Mouse (Mus musculus): ENCODE measurements around the gene Fli1. TPM values are rescaled to one million over a fixed set of nuclear protein-coding genes. Genes with fewer than 3 reads are reported as not detected.
A peak's percentile ranks its signal among the peaks of the same experiment; 100 is the strongest.

The Fli1 gene
- polyA plus RNA-seq, 1 experiment: 24.4 TPM

GRCm38 (mm10) chr9:32391092-32391491 lies 151.6 kb downstream of the Fli1 start:
- Histone ChIP-seq H3K4me3 (ENCODE audit: extremely low read depth, insufficient read depth, insufficient read length) (no peak overlapping the region), H3K27ac (ENCODE audit: insufficient read depth, low read length) (peak overlapping the region; percentile 95), H3K4me1 (ENCODE audit: control insufficient read depth, insufficient read depth, insufficient read length) (peaks cover 47% of the 10 kb centered on the region), H3K36me3 (ENCODE audit: control insufficient read depth, insufficient read depth, low read length) (no peaks in the 10 kb centered on the region), H3K27me3 (ENCODE audit: control insufficient read depth, insufficient read depth, low read length) (no peaks in the 10 kb centered on the region)
- TF ChIP-seq CTCF (IDR thresholded peaks at IDR 0.05; ENCODE audit: extremely low read depth, insufficient read depth, insufficient read length, insufficient replicate concordance) (no peak), POLR2A (IDR thresholded peaks at IDR 0.05; ENCODE audit: low read depth, low read length) (no peak)
- WGBS: 12% methylated on average over 5 of the region's 5 CpGs
- DNase-seq (ENCODE audit: low read depth in 1 of 2, low spot score in 2 of 2): peak; percentile 68 to 74

GRCm38 (mm10) chr9:32388120-32388519 lies 154.5 kb downstream of the Fli1 start:
- peaks cover 29% of the 10 kb centered on the region for H3K4me1 ChIP-seq (ENCODE audit: control insufficient read depth, insufficient read depth, insufficient read length)
- TF ChIP-seq CTCF (IDR thresholded peaks at IDR 0.05; ENCODE audit: extremely low read depth, insufficient read depth, insufficient read length, insufficient replicate concordance): peak; percentile 84; the same call in 1 of the 2 replicates
- TF ChIP-seq POLR2A (IDR thresholded peaks at IDR 0.05; ENCODE audit: low read depth, low read length): no peak
- H3K36me3 ChIP-seq (ENCODE audit: control insufficient read depth, insufficient read depth, low read length): no peaks in the 10 kb centered on the region
- WGBS: 90% methylated on average over 1 of the region's 1 CpGs
- no peak overlapping the region for H3K27ac ChIP-seq (ENCODE audit: insufficient read depth, low read length)
- no peaks in the 10 kb centered on the region for H3K27me3 ChIP-seq (ENCODE audit: control insufficient read depth, insufficient read depth, low read length)
- peak; percentile 50 to 56 for DNase-seq (ENCODE audit: low read depth in 1 of 2, low spot score in 2 of 2)
- H3K4me3 ChIP-seq (ENCODE audit: extremely low read depth, insufficient read depth, insufficient read length): no peak overlapping the region

GRCm38 (mm10) chr9:32384906-32385305 lies 157.8 kb downstream of the Fli1 start:
- Histone ChIP-seq H3K4me3 (ENCODE audit: extremely low read depth, insufficient read depth, insufficient read length) (no peak overlapping the region), H3K4me1 (ENCODE audit: control insufficient read depth, insufficient read depth, insufficient read length) (peaks cover 4% of the 10 kb centered on the region; the same call in 1 of the 2 replicates), H3K27ac (ENCODE audit: insufficient read depth, low read length) (no peak overlapping the region), H3K36me3 (ENCODE audit: control insufficient read depth, insufficient read depth, low read length) (no peaks in the 10 kb centered on the region), H3K27me3 (ENCODE audit: control insufficient read depth, insufficient read depth, low read length) (no peaks in the 10 kb centered on the region)
- TF ChIP-seq POLR2A (IDR thresholded peaks at IDR 0.05; ENCODE audit: low read depth, low read length): no peak
- TF ChIP-seq CTCF (IDR thresholded peaks at IDR 0.05; ENCODE audit: extremely low read depth, insufficient read depth, insufficient read length, insufficient replicate concordance): no peak
- WGBS: 81% methylated on average over 4 of the region's 4 CpGs
- no peak for DNase-seq (ENCODE audit: low read depth in 1 of 2, low spot score in 2 of 2)

- Histone ChIP-seq H3K4me3 (ENCODE audit: extremely low read depth, insufficient read depth, insufficient read length) (no peak overlapping the region), H3K27me3 (ENCODE audit: control insufficient read depth, insufficient read depth, low read length) (no peaks in the 10 kb centered on the region), H3K27ac (ENCODE audit: insufficient read depth, low read length) (no peak overlapping the region), H3K4me1 (ENCODE audit: control insufficient read depth, insufficient read depth, insufficient read length) (no peaks in the 10 kb centered on the region), H3K36me3 (ENCODE audit: control insufficient read depth, insufficient read depth, low read length) (no peaks in the 10 kb centered on the region)
- 91% methylated on average over 5 of the region's 5 CpGs for WGBS
- TF ChIP-seq CTCF (IDR thresholded peaks at IDR 0.05; ENCODE audit: extremely low read depth, insufficient read depth, insufficient read length, insufficient replicate concordance) (no peak), POLR2A (IDR thresholded peaks at IDR 0.05; ENCODE audit: low read depth, low read length) (no peak)
- DNase-seq (ENCODE audit: low read depth in 1 of 2, low spot score in 2 of 2): no peak
These were observed 165.6 kb downstream of the Fli1 start for GRCm38 (mm10) chr9:32376863-32377590.

GRCm38 (mm10) chr9:32376031-32376430 lies 166.6 kb downstream of the Fli1 start:
- H3K36me3 ChIP-seq (ENCODE audit: control insufficient read depth, insufficient read depth, low read length): no peaks in the 10 kb centered on the region
- TF ChIP-seq POLR2A (IDR thresholded peaks at IDR 0.05; ENCODE audit: low read depth, low read length): no peak
- no peak for TF ChIP-seq CTCF (IDR thresholded peaks at IDR 0.05; ENCODE audit: extremely low read depth, insufficient read depth, insufficient read length, insufficient replicate concordance)
- H3K4me1 ChIP-seq (ENCODE audit: control insufficient read depth, insufficient read depth, insufficient read length): no peaks in the 10 kb centered on the region
- DNase-seq (ENCODE audit: low read depth in 1 of 2, low spot score in 2 of 2): no peak
- no peak overlapping the region for H3K4me3 ChIP-seq (ENCODE audit: extremely low read depth, insufficient read depth, insufficient read length)
- no peaks in the 10 kb centered on the region for H3K27me3 ChIP-seq (ENCODE audit: control insufficient read depth, insufficient read depth, low read length)
- WGBS: 92% methylated on average over 7 of the region's 7 CpGs
- no peak overlapping the region for H3K27ac ChIP-seq (ENCODE audit: insufficient read depth, low read length)

GRCm38 (mm10) chr9:32373656-32374055 lies 169.0 kb downstream of the Fli1 start:
- Histone ChIP-seq H3K27me3 (ENCODE audit: control insufficient read depth, insufficient read depth, low read length) (no peaks in the 10 kb centered on the region), H3K36me3 (ENCODE audit: control insufficient read depth, insufficient read depth, low read length) (no peaks in the 10 kb centered on the region), H3K4me3 (ENCODE audit: extremely low read depth, insufficient read depth, insufficient read length) (no peak overlapping the region), H3K4me1 (ENCODE audit: control insufficient read depth, insufficient read depth, insufficient read length) (no peaks in the 10 kb centered on the region), H3K27ac (ENCODE audit: insufficient read depth, low read length) (no peak overlapping the region)
- TF ChIP-seq CTCF (IDR thresholded peaks at IDR 0.05; ENCODE audit: extremely low read depth, insufficient read depth, insufficient read length, insufficient replicate concordance): no peak
- TF ChIP-seq POLR2A (IDR thresholded peaks at IDR 0.05; ENCODE audit: low read depth, low read length): no peak
- no peak for DNase-seq (ENCODE audit: low read depth in 1 of 2, low spot score in 2 of 2)
- 90% methylated on average over 6 of the region's 6 CpGs for WGBS

Other genes starting within 250 kb of the Fli1 start
- gene Kcnj5, start 198.5 kb downstream of the Fli1 start, polyA plus RNA-seq (2012; rRNA removed): 0.85 and 0.97 TPM in 2 replicates
- gene Kcnj1, start 170.4 kb downstream of the Fli1 start, polyA plus RNA-seq (2012; rRNA removed): 0.18 and 0.32 TPM in 2 replicates
- 115 and 129 TPM in 2 replicates for gene Ets1, start 93.4 kb upstream of the Fli1 start, polyA plus RNA-seq (2012; rRNA removed)